Mouse (Mus musculus) monocyte, adult 59 days (primary cell): Measurements from ENCODE around the gene Gbp5. TPM values are rescaled to one million over a fixed set of nuclear protein-coding genes. Genes with fewer than 3 reads are reported as not detected.

Source experiments
- total RNA-seq, 2 experiments: library from RNA; stranded (reverse); gene quantifications; one replicate each; pipeline ENCODE4 v1.2.4; 2023

Gbp5 gene
- 10 to 100 TPM; 23.4 to 24.3 TPM for total RNA-seq

GRCm38 (mm10) chr3:142493536-142494061, at the start of gene Gbp5:
TSS of gene Gbp5 (plus strand) at chr3:142493978.

GRCm38 (mm10) chr3:142530087-142530953, 36.5 kb downstream of the Gbp5 start, which contains the start of gene Gbp7:
TSS of gene Gbp7 (plus strand) at chr3:142530342.

GRCm38 (mm10) chr3:142559632-142560228, 66.0 kb downstream of the Gbp5 start, which contains the start of gene Gbp3:
TSS of gene Gbp3 (plus strand) at chr3:142560026.

Other genes with a start within 250 kb of the Gbp5 start
- gene Pdlim5, start 98.3 kb upstream of the Gbp5 start, total RNA-seq = 100 to 1,000 TPM; 109 to 116 TPM
- 10 to 100 TPM; 10.9 to 14.5 TPM for gene Gbp7, start 36.4 kb downstream of the Gbp5 start, total RNA-seq
- 10 to 100 TPM; 29.8 to 31.2 TPM for gene Gbp3, start 66.0 kb downstream of the Gbp5 start, total RNA-seq
- 1 to 10 TPM; 1.1 to 1.7 TPM for gene Gbp2b, start 100.9 kb downstream of the Gbp5 start, total RNA-seq
- gene Gbp2, start 126.6 kb downstream of the Gbp5 start, total RNA-seq = 10 to 100 TPM; 21.7 to 24.8 TPM
- gene Kyat3, start 207.1 kb downstream of the Gbp5 start, total RNA-seq = 1 to 10 TPM; 5.5 to 6.8 TPM